Mouse (Mus musculus) spleen, adult 12 weeks (tissue): ENCODE measurements at regions not wholly inside any gene's neighbourhood (a gene's known extent, or its start where the extent isn't known, plus 50 kb on each side); places are given as distances from the start of the nearest gene placed in this dataset.
"Not testable (repeated sequence)": the region's sequence is repeated elsewhere in the genome, so short reads cannot be mapped to it uniquely, and the experiment has no call there.

Experiments
- DNase-seq: peaks from one replicate; pipeline ENCODE4 v3.0.0; 2022; ENCODE audit warnings: low spot score

DNA sequence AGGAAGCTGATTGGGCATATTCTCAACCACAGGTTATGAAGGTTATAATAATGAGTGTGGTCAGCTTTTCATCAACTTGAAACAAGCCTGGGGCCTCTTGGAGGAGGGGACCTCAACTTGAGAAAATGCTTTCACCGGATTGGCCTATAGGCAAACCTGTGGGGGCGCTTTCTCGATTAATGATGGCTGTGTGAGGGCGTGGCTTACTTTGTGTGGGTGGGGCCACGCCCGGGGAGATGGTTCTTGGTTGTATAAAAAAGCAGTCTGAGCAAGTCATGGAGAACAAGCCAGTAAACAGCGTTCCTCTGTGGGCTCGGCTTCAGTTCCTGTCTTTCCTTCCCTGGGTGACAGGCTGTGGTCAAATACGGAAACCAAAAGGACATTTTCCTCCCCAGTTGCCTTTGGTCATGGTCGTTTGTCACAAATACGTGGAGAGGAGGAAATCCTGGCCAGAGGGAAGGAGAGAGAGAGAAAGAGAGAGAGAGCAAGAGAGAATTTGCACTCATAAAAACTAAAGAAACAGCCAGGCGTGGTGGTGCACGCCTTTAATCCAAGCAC is 163.1 kb downstream of the Ifng start:
- DNase-seq: no peak

DNA sequence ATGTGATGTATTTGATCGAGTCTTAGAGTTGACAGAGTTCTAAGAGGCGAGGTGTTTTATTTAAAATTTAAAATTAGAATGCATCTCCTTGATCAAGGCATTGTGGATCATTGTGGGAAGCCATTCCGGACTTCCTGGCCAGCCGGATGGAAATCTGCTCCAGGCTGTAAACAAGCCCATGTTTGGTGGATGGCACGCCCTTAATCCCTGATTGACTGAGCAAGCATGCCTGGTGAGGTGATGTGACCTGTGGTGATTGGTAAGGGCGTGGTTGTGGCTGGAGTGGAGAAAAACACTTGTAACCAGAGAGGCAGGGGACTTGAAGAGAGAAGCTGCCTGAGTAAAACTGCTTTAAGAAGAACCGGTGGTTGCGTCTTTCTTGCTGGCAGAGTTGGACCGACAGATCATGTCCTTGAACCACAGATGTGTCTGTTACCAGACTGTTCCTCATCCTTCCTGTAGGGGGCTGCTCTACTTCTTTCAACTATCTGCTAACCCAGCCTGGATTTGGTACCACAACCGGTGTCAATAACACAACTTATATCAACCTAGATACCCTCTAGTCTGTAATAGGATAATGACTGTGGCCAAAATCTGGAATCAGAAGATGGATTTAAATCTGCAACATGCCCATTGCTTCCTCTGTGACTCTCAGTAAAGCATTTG is 164.4 kb downstream of the Ifng start:
- no peak for DNase-seq

DNA sequence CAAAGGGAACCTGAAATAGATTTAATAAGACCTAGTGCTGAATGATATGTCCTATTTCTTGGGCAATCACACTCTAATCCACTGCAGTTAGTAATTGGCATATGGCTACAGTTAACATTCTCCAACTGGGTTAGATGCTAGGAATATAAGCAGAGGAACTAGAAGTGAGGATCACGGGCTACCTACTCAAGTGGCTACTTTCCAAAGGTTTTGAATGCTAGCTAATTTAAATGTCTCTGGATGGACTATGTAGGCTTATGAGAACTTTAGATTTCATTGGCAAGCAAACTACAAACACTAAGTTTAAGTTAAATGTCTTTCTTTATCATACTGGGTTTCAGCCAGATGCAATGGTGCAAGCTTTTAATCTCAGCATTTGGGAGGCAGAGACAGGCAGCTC is 166.6 kb downstream of the Ifng start:
- DNase-seq: no peak

DNA sequence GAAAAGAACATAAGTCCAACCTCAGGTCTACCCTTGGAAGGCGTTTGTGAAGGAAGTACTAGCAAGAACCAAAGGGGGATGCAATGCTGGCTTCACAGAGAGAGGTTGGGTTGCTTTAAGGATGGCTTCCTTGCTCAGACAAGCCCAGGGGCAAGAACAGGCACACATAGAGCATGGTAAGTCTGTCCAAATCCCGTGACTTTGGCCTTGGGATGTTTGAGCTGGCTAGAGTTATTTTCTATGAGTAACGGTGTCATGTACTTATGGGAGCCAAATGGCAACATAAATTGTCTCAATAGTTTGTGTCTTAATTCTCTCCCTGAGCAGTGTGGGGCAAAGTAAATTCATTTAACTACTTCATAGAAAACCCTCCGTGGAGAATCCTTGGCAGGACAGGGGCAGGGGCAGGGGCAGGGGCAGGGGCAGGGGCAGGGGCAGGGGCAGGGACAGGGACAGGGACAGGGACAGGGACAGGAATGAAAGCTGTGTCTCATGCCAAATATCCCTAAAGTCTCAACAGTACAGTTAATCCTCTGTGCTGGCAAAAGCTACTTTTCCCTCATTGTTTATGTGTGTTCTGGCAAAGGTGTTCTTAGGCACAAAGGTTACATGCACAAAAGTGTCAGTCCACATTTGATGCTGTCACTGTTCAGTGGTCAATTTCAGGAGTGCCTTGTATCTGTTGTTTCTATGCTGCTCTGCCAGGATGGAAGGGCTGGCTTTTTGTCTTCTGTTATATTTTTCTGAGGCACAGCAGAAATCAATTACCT is 167.7 kb downstream of the Ifng start:
- no peak for DNase-seq

DNA sequence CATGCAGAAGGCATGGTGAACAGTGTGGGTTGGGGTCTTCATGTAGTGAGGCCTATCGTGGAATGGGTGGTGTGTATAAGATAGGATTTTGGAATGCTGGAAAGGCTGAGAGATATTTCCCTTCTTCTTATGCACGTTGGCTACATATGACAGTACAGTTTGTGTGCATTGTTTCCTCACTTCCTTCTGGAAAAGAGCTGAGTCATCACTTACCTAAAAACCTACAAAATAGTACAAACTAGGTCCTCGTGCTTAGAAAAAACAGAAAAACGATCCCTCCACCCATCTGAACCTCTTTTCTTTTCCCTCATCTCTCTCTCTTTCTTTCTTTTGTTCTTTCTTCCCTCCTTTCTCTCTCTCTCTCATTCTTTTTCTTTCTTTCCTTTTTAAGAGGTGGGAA is 168.3 kb downstream of the Ifng start:
- no peak for DNase-seq

DNA sequence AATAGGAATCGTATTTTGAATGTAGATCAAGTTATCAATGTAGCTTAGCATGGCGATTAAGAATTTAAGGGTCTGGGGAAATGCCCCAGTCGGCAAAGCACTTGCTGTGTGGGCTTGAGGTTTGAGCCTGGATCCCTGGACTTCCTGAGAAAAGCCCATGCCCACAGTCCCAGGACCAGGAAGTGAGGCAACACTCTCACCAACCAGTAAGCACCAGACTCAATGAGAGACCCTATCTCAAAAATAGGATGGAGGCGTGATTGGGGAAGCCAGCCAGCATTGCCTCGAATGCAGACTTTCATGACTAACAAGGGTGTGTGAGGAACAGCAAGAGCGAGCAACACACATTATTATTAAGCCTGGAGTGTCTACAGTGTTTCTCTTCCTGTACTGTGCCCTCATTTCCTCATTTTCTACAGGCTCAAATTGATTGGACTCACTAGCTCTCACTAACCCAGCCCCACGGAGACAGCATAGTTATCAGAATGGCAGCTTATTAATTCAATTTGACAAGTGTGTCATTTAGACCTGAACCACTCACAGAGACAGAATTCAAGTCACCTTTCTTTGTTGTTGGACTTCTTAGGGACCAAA is 170.1 kb downstream of the Ifng start:
- no peak for DNase-seq

DNA sequence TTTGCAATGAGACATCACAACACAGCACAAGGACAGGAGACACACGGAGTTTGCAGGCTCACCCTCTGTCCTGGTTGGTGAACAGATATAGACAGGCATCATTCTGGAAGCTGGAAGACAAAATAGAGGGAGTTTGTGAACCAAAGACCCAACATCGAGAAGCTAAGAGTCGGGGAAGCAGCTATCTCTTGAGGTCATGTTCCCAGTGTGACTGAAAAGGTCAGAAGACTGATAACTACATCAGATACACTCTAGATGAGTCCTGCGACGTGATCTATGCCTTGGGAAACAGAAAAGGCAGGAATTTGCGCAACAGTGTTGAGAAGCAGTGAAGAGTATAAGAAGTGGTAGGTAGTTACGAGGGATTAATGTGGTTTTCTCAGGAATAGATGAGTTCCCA is 171.2 kb downstream of the Ifng start:
- DNase-seq: no peak

DNA sequence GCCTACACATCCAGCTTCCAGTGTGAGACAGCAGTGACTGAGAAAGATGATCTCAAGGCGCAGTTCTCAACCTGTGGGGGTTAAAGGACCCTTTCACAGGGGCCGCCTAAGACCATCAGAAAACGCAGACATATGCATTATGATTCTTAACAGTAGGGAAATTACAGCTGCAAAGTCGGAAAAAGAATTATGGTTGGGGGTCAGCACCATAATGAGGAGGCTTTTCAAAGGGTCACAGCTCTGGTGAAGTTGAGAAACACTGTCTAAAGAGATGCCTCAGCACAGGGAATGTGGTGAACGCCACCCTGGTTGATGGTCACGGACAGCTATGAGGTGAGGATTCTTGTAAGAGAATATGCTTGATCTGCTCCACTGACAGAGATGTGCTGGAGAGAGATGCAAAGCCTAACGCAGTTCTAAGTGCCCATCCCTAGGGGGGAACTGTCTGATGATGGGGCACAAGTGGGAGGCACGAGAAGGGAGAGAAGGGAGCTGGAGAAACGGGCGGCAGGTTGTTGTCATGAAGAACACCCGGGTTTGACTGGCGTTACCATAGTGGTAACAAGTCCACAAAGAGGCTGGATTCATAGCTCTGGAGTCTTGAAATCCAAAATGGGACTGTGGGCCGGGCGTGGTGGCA is 172.3 kb downstream of the Ifng start:
- no peak for DNase-seq

DNA sequence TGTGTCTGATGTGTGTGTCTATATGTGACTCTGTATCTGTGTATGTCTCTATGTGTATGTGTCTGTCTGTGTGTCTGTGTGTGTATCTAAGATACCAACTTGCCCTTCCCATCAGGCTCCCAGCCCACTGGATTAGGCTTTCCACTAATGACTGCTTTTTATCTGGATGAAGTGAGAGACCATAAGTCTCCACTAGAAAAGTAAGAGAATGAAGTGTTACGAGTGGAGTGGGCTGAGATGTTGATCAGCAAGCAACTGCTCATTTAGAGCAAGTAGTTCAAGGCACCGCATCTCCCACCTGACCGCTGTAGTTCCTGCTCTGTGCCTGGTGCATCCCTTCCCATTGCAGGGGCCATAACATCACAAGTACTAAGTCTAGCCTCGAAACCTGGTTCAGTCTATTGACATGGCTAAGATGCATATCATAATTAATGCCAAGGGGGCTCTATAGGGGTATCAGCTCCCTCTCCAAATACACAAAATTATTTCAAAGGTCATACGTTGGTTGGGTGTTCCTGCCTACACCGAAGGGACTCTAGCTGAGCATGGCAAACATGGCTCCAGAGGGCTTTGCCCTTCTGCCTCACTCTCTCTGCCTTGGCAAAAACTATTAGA is 173.5 kb downstream of the Ifng start:
- no peak for DNase-seq

DNA sequence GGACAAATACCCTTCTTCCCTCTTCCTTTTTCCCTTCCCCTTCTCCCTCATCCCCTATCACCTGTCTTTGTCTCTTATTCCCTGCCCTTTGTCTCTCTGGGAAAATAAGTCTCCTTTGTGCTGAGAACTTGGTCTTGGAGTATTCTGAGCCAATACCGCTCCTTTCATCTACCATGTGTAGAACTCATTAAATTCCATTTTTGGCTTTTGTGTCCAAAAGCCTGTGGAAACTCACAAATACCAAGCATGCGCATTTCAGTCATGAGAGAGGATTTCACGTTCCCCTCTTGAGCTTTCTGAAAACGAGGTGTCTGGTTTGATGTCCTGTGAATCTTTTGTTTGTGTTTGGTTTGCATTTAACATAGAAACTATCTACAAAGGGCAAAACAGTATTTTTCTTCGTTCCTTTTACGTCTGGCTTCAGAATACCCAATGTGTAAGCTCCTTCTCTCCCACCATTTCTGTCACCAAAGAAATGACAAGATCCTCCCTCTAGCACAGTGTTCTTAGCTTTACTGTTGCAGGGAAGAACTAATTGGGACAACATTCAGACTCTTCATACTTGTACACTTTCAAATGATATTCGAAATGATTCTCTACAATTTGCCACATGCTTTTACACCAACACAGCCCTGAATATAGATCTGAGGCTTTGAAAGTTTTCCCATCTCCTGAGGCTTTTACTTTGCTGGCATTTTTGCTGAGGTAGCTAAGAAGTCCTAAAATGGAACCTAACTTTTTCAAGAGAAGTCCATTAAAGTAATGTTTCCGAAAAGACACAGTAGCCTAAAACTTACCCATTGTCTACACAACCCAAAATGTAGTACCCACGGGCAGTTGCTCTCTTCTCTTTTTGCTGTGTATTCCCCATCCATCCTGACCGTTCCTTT is 174.5 kb downstream of the Ifng start:
- DNase-seq: no peak

DNA sequence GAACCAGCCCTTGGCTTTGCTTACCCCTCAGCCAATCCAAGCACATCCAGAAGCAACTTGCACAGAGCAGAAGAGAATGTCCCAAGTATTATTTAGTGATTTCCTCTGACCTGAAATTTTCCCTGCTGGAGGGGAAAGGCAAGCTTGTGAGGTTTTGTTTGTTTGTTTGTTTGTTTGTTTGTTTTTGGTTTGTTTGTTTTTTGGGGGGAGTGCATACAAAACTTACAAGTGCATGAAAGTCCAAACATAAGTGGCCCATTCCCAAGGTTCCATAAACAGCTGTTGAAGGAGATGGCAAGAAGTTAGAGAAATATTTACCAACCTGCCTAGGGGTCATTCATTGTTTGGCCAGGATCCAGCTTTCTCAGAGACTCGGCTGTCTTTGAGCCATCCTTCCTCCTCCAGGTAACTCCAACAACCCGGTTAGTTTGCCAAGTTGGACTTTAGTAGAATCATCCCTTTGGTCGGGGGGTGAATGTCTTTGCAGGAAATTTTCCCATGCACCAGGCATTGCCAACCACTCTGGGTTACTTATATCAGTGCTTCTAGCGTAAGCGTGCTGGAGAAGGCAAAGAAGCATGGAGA is 175.3 kb downstream of the Ifng start:
- no peak for DNase-seq

DNA sequence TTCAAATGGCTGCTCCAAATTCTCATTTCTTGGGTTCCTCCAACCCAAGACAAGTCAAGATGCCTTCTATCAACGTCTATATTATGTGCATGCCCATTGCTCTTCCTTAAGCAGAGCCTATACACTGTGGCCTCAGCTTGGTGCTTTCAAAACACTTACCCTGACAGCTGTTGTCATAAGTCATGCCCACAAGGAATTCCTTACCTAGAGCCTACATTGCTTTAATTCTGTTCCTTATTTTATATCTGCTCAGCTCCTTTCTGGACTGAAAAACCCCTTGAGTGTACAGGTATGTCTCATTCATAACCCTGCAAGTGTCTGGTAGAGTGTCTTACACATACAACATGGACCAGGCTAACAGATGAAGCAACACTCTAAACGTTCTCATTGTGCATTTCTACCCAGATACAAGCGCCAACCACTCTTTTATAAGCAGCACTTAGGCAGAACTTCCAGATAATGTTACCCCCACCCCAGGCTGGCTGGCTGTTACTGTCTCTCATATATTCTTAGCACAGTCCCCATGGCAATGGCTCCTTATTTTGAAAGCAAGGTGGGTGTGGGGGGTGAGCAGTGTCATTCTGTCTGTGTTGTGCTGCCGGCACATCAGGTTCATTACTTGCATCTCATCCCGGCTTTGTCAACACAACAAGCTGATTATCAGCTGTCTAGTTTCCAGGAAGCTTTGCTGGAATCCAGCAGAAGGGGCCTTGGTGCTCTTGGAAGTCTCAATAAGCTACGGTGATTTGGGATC is 176.6 kb downstream of the Ifng start:
- DNase-seq: no peak

DNA sequence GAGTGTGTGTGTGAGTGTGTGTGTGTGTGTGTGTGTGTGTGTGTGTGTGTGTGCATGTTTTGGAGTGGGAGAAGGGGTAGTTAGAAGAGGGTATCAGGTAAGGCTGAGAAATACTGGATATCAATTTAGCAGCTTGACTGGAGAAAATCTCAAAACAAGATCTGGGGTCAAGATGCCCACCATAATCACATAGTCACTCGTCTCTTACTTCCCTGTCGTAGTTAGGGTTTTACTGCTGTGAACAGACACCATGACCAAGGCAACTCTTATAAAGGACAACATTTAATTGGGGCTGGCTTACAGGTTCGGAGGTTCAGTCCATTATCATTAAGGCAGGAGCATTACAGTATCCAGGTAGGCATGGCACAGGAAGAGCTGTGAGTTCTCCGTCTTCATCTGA is 177.4 kb downstream of the Ifng start:
- DNase-seq: not testable (repeated sequence)

DNA sequence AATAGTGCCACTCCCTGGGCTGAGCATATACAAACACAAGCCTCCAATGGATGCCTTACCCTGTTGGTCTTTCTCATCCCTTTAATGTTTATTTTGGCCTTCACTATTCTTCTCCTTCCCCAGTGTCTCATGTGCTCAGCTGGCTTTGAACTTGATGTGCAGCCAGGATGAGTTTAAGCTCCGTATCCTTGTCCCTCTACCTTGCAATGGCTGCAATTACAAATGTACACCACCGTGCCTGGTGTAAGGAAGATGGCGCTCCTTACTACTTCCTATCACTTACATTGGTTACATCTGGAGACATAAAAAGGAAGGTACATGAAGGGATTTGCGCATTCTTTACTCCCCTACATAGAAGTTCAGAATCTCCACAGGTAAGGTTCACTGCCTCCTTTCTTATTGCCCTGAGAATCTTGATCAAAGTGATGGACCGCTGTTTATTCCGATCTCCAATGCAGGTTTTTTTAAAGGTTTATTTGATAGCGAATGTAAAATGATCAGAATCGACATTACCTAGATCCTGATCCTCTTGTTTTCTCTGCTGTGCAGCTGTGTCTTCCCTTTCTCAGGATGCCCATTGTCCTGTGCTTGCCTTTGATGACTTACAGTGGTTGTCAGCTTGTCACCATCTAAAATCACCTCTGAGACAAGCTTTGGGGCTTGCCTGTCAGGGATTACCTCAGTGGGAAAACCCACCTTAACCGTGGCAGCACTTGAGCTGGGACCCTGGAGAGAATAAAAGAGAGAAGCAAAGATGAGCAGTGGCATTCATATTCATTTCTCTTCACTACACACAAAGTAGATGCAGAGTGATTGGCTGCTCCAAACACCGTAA is 178.1 kb downstream of the Ifng start:
- no peak for DNase-seq

DNA sequence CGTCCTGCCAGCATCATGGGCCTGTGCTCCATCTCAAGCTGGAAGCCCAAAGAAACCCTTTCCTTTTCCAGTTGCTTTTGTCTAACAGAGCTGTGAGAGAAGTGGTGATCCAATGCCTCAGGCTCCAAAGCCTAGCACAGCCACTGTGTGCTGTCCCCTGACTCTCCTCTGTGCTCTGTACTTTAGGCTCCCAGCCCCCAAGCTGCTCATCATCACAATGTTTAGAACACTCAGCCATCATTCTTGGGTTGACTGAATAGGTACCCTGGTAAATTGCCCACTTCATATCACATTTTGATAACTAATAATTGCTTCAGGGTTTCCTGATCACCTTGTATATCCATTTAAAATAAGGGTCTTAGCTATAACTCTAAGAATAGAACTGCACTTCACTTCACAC is 178.8 kb downstream of the Ifng start:
- DNase-seq: no peak

DNA sequence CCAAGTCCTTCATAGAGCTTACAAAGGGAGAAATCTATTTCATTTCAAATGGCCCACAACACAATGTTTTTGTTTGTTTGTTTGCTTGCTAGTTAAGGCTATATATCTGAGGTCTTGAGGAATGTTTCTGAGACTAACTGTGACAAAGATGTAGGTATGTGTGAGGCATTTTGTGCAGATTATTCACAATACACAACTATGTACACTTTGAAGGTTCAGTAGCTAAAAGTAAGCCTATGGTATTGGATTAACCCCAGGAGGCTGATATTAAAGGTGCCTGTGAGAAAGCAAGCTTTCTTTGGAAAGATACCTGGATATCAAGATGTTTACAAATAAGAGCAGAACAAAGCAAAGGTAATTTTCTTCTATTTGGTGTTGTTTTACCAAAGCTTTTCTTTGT is 179.8 kb downstream of the Ifng start:
- DNase-seq: no peak

DNA sequence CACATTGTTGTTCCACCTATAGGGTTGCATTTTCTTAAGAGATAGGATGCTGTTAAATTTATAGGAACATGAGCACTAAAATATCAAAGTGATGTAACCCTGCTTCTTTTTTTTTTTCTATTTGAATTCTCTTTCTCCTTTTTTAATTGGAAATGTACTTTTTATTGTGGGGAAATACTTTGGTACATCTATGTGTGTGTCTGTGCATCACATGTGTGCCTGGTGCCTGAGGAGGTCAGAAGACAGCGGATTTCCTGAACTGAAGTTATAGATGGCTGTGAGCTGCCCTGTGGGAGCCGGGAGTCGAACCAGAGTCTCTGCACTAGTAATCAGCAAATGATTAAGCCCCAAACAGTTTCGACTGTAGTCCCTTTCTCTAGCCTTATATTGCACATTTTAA is 180.7 kb downstream of the Ifng start:
- no peak for DNase-seq

DNA sequence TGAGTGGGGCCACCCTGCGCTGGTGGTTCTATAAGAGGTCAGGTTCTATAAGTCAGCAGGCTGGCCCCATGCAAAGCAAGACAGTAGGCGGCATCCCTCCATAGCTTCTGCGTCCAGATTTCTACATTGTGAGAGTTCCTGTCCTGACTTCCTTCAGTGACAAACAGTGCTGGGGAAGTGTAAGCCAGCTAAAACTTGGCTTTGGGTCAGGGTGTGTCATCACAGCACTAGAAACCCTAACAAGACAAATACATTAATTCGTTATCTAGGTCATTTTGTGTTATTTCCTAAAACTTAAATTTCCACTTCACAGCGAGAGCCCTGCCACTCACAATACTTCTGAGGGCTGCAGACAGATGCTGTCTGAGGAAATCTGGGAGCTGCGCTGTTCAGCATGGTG is 181.3 kb downstream of the Ifng start:
- no peak for DNase-seq

DNA sequence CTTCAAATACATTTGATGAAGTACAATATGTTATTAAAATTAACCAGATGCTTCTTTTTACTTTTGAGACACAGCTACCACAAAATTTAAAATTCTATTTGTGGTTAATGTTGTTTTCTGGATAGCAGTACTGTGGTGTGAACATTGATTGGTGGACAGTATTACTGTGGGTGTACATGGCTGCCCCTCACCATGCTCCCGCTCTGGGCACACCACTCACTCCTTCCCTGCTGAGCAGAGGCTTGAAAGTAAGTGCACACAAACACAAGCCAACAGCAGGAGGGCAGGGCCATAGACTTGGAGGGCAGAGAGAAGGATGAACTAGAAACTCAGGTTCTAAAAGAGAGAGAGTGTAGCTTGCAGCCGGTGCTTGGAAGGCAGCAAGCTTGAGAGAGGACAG is 182.1 kb downstream of the Ifng start:
- DNase-seq: no peak
